Mouse (Mus musculus): ENCODE measurements around the gene Msrb3. TPM values are rescaled to one million over a fixed set of nuclear protein-coding genes. Genes with fewer than 3 reads are reported as not detected.

Gene Msrb3
- polyA plus RNA-seq, 1 experiment from 2014 or later, result 0.50 TPM

DNA sequence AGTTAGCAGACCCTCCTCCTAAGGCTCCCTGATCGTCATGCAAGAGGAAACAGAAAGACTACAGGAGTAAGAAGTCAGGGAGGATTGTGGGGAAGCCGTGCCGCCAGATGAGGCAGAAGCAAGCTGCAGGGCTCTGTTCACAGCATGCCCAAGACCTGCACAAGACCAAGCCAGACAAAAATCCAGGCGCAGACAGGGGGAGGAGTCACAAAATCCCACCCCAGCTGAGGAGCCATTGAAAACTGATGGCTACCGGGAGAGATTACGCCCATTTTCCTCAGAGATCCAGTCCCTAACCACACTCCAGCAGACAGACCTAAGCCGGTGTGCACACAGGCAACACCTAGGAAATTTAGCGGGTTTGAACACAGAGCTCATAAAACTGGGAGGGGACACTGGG lies 10.4 kb downstream of the Msrb3 start:
- H3K9ac ChIP-seq (replicated peaks; ENCODE audit: low read depth, low read length), result no peak overlapping the region
- no peaks in the 10 kb centered on the region for H3K9me3 ChIP-seq (ENCODE audit: control insufficient read depth, low read length)
- no peaks in the 10 kb centered on the region for H3K4me1 ChIP-seq (ENCODE audit: control insufficient read depth, insufficient read depth, low read length)
- no peak for ATAC-seq (ENCODE audit: low read depth)
- WGBS, result 94% methylated on average over 8 of the region's 8 CpGs
- H3K4me2 ChIP-seq (ENCODE audit: low read depth, low read length), result no peak overlapping the region
- no peak overlapping the region for H3K4me3 ChIP-seq (ENCODE audit: low read depth, low read length)
- H3K36me3 ChIP-seq (ENCODE audit: control insufficient read depth, insufficient read depth, low read length), result no peaks in the 10 kb centered on the region
- H3K27ac ChIP-seq (ENCODE audit: low read depth, low read length), result no peak overlapping the region
- no peaks in the 10 kb centered on the region for H3K27me3 ChIP-seq (ENCODE audit: control insufficient read depth, insufficient read depth, low read length)

DNA sequence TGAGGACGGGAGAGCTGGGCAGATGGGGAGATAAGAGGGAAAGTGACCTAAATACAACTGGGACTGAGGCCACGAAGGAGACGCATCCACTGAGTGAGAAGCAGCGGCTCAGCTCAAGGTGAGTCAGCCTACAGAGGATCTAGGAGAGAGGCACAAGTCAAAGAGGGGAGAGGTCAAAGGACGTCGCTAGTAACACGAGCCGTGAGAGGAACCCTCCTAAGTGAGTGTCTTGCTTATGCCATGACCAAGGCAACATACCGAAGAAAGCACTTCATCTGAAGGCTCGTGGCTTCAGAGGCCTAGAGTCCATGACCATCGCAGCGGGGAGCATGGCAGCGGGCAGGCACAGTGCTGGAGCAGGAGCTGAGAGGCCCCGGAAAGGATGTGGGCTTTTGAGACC lies 14.7 kb downstream of the Msrb3 start:
- no peak overlapping the region for H3K4me3 ChIP-seq (ENCODE audit: low read depth, low read length)
- no peak overlapping the region for H3K4me2 ChIP-seq (ENCODE audit: low read depth, low read length)
- ATAC-seq (ENCODE audit: low read depth), result no peak; the same call in 1 of the 2 replicates
- no peaks in the 10 kb centered on the region for H3K27me3 ChIP-seq (ENCODE audit: control insufficient read depth, insufficient read depth, low read length)
- WGBS, result 91% methylated on average over 14 of the region's 14 CpGs
- no peak overlapping the region for H3K27ac ChIP-seq (ENCODE audit: low read depth, low read length)
- no peaks in the 10 kb centered on the region for H3K4me1 ChIP-seq (ENCODE audit: control insufficient read depth, insufficient read depth, low read length)
- H3K9me3 ChIP-seq (ENCODE audit: control insufficient read depth, low read length), result no peaks in the 10 kb centered on the region
- H3K9ac ChIP-seq (replicated peaks; ENCODE audit: low read depth, low read length), result no peak overlapping the region
- H3K36me3 ChIP-seq (ENCODE audit: control insufficient read depth, insufficient read depth, low read length), result no peaks in the 10 kb centered on the region

DNA sequence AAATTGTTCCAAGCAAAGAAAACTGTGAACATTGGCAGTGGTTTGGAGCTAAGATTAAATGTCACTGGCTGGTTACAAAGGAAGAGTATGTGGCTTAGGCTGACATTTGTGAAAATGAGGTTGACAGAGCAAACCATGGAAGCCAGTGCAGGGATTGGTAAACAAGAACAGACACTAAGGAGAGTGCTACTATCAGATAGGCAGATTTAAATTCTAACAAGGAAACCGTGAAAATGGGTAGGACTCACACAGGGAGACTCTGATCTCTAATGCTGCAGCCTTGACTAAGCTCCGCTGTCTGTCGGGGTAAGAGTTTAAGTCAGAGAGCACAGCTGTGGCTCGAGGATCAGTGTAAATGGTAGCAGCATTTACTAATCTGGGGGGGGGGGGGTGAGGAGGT lies 15.2 kb downstream of the Msrb3 start:
- ATAC-seq (ENCODE audit: low read depth), result no peak
- WGBS, result 77% methylated on average over 4 of the region's 4 CpGs
- H3K27ac ChIP-seq (ENCODE audit: low read depth, low read length), result no peak overlapping the region
- peak overlapping the region; percentile 87; the same call in 1 of the 2 replicates for H3K4me2 ChIP-seq (ENCODE audit: low read depth, low read length)
- H3K9me3 ChIP-seq (ENCODE audit: control insufficient read depth, low read length), result no peaks in the 10 kb centered on the region
- H3K4me3 ChIP-seq (ENCODE audit: low read depth, low read length), result no peak overlapping the region
- no peaks in the 10 kb centered on the region for H3K36me3 ChIP-seq (ENCODE audit: control insufficient read depth, insufficient read depth, low read length)
- no peaks in the 10 kb centered on the region for H3K4me1 ChIP-seq (ENCODE audit: control insufficient read depth, insufficient read depth, low read length)
- H3K9ac ChIP-seq (replicated peaks; ENCODE audit: low read depth, low read length), result no peak overlapping the region
- no peaks in the 10 kb centered on the region for H3K27me3 ChIP-seq (ENCODE audit: control insufficient read depth, insufficient read depth, low read length)

DNA sequence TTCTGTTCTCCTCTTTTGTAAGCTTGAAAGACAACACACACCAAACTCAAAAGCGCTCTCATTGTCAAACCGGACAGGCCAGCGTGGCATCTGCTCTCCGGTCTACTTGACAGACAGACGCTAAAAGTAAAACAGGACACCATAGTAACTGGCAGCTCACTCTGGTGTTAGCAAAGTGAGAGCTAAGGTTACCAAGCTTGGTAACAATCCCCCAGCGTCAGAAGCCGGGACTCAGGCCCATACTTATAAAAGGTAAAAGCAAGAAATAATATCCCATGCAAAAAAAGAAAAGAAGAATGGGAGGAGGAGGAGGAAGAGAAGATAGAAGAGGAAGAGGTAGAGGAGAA lies 15.9 kb downstream of the Msrb3 start:
- no peaks in the 10 kb centered on the region for H3K4me1 ChIP-seq (ENCODE audit: control insufficient read depth, insufficient read depth, low read length)
- ATAC-seq (ENCODE audit: low read depth), result 0 out of 2 replicates have a peak, but pooled peaks have one; percentile 17
- H3K9ac ChIP-seq (replicated peaks; ENCODE audit: low read depth, low read length), result peak overlapping the region; percentile 55; the same call in 1 of the 2 replicates
- peak overlapping the region; percentile 87 for H3K4me2 ChIP-seq (ENCODE audit: low read depth, low read length)
- 0 out of 2 replicates have a peak overlapping the region, but pooled peaks have one; percentile 71 for H3K27ac ChIP-seq (ENCODE audit: low read depth, low read length)
- no peaks in the 10 kb centered on the region for H3K9me3 ChIP-seq (ENCODE audit: control insufficient read depth, low read length)
- no peaks in the 10 kb centered on the region for H3K27me3 ChIP-seq (ENCODE audit: control insufficient read depth, insufficient read depth, low read length)
- no peaks in the 10 kb centered on the region for H3K36me3 ChIP-seq (ENCODE audit: control insufficient read depth, insufficient read depth, low read length)
- peak overlapping the region; percentile 36 for H3K4me3 ChIP-seq (ENCODE audit: low read depth, low read length)
- WGBS, result under 1% methylated on average over 7 of the region's 7 CpGs

DNA sequence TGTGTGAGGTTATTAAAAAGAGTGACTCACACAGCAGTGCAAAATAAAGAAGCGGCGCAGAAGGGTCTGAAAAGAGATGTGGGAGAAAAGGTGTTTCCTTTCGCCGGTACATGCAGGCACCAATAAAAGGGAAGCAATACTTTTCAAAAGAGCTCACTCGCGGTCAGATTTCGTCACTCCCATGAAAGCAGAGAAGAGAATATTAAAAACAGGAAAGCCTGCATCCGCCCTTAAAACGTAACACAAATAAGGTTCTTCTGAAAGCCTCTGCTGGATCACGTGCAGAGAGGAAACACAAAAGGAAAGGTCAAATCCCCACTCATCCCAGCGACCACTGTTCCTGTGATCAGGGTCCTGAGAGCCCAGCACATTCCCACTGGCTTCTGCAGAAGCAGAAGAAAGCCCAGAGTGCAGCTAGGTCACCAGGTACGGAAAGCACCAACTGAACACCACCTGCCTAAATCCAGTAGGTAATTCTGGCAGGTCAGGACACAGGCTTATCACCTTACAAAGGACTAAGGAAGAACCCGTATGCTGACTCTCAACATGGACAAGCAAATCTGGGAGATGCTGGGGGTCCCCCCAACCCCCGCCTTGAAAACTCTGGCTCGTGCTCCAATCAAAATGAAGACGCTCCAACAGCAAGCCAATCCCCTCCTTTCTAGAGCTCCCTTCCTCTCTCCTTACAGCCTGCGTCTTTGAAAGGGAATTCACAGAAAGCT lies 16.4 kb downstream of the Msrb3 start:
- no peaks in the 10 kb centered on the region for H3K27me3 ChIP-seq (ENCODE audit: control insufficient read depth, insufficient read depth, low read length)
- H3K9ac ChIP-seq (replicated peaks; ENCODE audit: low read depth, low read length), result peak overlapping the region; percentile 55
- H3K27ac ChIP-seq (ENCODE audit: low read depth, low read length), result peak overlapping the region; percentile 71; the same call in 1 of the 2 replicates
- H3K9me3 ChIP-seq (ENCODE audit: control insufficient read depth, low read length), result no peaks in the 10 kb centered on the region
- H3K36me3 ChIP-seq (ENCODE audit: control insufficient read depth, insufficient read depth, low read length), result no peaks in the 10 kb centered on the region
- no peaks in the 10 kb centered on the region for H3K4me1 ChIP-seq (ENCODE audit: control insufficient read depth, insufficient read depth, low read length)
- 12% methylated on average over 17 of the region's 17 CpGs for WGBS
- ATAC-seq (ENCODE audit: low read depth), result peak; percentile 95
- peak overlapping the region; percentile 87 for H3K4me2 ChIP-seq (ENCODE audit: low read depth, low read length)
- H3K4me3 ChIP-seq (ENCODE audit: low read depth, low read length), result peak overlapping the region; percentile 36

DNA sequence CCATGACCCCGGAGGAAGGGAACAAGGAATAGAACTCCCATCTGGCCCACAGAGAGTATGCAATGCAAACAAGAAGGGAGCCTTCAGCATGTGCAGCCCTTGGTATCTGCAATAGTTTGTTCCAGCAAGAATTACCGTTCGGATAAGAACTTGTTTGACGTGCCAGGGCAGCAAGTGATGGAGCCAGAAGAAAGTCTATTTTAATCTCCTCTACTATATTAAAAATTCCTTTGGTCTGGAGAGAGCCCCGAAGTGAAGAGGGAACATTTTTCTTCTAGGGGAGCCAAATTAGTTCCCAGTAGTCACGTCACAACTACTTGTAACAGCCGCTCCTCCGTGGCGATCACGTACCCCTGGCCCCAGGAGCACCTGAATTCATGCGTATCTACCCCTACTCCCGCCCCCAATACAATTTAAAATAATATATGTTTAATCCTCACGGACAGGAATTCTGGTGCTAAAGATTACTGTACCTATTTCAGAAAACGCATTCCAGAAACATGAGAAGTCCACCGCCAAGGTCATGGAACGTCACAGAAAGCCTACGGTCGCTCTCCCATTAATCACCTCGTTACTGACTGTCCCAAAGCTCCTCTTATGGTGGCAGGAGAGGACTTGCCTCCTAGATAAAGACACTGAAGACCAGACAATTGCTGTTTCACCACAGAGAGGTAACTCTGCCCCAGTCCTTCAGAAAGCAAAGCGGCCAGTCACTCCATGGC lies 22.2 kb downstream of the Msrb3 start:
- Histone ChIP-seq H3K27me3 (ENCODE audit: control insufficient read depth, insufficient read depth, low read length) (no peaks in the 10 kb centered on the region), H3K36me3 (ENCODE audit: control insufficient read depth, insufficient read depth, low read length) (no peaks in the 10 kb centered on the region), H3K9ac (replicated peaks; ENCODE audit: low read depth, low read length) (no peak overlapping the region), H3K9me3 (ENCODE audit: control insufficient read depth, low read length) (no peaks in the 10 kb centered on the region), H3K4me1 (ENCODE audit: control insufficient read depth, insufficient read depth, low read length) (no peaks in the 10 kb centered on the region), H3K27ac (ENCODE audit: low read depth, low read length) (no peak overlapping the region), H3K4me3 (ENCODE audit: low read depth, low read length) (no peak overlapping the region), H3K4me2 (ENCODE audit: low read depth, low read length) (no peak overlapping the region)
- ATAC-seq (ENCODE audit: low read depth), result no peak
- 83% methylated on average over 20 of the region's 20 CpGs for WGBS

DNA sequence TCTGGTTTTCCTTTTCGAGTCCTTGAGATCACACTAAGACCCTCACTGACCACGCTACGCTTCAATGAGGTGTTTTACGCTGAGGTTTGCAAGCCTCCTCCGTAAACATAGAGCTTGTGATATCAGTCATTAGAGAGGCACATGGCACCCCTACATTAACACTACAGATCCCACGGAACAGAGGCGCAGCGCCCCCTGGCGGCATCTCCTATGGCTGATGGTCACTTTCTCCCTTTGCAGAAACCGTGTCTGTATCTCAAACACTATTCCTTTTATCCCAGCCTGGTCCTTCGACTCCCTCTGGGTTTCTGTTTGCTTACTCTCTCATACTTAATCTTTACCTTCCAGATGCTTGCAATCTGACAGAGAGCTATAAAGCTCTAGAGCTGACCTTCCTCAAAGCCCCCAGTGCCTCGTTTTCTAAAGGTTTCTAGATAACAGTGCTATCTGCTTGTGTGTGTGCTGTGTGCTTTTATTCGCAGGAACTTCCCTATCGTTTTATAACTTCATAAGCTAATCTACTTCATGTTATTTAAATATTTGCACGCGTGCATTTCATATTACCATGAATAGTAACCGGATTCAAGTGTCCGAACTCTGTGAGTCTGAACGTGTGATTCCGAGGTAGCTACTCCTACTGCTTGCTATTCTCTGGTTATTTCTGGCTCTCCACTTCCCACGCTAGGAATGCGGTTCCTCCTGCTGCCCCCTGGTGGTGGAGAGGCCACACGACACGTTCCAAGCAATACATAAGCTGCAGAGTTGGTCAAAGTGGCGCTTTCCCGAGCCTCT lies 23.0 kb downstream of the Msrb3 start:
- no peaks in the 10 kb centered on the region for H3K4me1 ChIP-seq (ENCODE audit: control insufficient read depth, insufficient read depth, low read length)
- H3K27ac ChIP-seq (ENCODE audit: low read depth, low read length), result no peak overlapping the region
- no peaks in the 10 kb centered on the region for H3K36me3 ChIP-seq (ENCODE audit: control insufficient read depth, insufficient read depth, low read length)
- no peaks in the 10 kb centered on the region for H3K9me3 ChIP-seq (ENCODE audit: control insufficient read depth, low read length)
- H3K4me3 ChIP-seq (ENCODE audit: low read depth, low read length), result no peak overlapping the region
- H3K27me3 ChIP-seq (ENCODE audit: control insufficient read depth, insufficient read depth, low read length), result no peaks in the 10 kb centered on the region
- WGBS, result 21% methylated on average over 26 of the region's 26 CpGs
- peak; percentile 69 for ATAC-seq (ENCODE audit: low read depth)
- H3K4me2 ChIP-seq (ENCODE audit: low read depth, low read length), result peak overlapping the region; percentile 32; the same call in 1 of the 2 replicates
- no peak overlapping the region for H3K9ac ChIP-seq (replicated peaks; ENCODE audit: low read depth, low read length)

DNA sequence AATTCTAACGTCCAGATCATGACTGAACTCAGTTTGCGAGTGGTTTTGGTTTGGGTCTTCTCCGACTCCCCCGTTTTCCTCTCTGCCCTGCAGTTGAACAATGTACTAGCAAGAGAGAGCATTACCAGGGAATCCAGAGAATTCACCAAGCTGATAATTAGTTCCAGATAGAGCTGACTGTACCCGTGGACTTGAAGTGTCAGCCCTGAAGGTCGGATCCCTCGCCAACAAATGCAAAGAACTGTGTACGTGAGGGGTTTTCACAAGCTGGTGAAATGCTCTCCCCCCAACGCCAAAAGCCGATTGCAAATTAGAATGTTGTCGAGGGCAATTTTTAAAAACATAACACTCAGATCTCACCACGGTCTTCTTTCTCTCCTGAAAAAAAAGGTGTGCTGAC lies 24.6 kb downstream of the Msrb3 start:
- ATAC-seq (ENCODE audit: low read depth), result no peak
- H3K9me3 ChIP-seq (ENCODE audit: control insufficient read depth, low read length), result no peaks in the 10 kb centered on the region
- H3K4me1 ChIP-seq (ENCODE audit: control insufficient read depth, insufficient read depth, low read length), result no peaks in the 10 kb centered on the region
- H3K4me2 ChIP-seq (ENCODE audit: low read depth, low read length), result no peak overlapping the region
- H3K27me3 ChIP-seq (ENCODE audit: control insufficient read depth, insufficient read depth, low read length), result no peaks in the 10 kb centered on the region
- H3K27ac ChIP-seq (ENCODE audit: low read depth, low read length), result no peak overlapping the region
- no peak overlapping the region for H3K4me3 ChIP-seq (ENCODE audit: low read depth, low read length)
- H3K36me3 ChIP-seq (ENCODE audit: control insufficient read depth, insufficient read depth, low read length), result no peaks in the 10 kb centered on the region
- H3K9ac ChIP-seq (replicated peaks; ENCODE audit: low read depth, low read length), result no peak overlapping the region
- WGBS, result 82% methylated on average over 12 of the region's 12 CpGs

Data from neural tube, embryonic 14.5 days (tissue).